Mouse (Mus musculus): ENCODE results near the gene Tppp2.
"Not testable (repeated sequence)": the region's sequence is repeated elsewhere in the genome, so short reads cannot be mapped to it uniquely, and the experiment has no call there.

Gene Tppp2

DNA sequence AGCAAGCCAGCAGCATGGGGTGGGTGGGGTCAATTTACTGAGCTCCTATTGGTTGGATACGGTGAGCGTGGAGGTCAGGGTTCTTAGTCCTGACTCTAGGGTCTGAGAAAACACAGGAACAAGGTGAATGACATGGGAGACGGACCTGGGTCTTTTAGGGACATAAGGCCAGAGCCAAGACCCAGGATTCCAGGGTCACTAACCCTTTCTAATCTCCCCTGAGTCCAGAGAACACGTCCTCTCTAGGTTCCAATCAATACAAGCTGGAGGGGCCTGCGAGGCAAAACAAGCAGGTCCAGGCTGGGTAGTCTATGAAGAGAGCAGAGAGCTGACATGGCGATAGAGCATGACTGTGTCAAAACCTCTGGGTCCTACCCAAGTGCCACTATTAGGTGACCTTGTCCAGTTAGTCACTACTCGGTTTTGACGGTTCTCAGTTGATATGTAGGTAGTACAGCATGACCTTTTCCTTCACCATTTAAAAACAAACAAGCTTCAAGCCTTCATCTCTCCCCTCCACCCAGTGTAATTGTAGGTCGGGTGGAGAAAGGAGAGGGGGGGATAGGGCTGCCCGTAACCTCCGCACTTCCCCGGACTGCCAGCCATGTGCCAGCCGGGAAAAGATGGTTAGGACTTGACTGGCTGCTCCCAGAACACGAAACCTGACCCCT lies 5.7 kb upstream of the Tppp2 start:
- DNase-seq, result no peak

DNA sequence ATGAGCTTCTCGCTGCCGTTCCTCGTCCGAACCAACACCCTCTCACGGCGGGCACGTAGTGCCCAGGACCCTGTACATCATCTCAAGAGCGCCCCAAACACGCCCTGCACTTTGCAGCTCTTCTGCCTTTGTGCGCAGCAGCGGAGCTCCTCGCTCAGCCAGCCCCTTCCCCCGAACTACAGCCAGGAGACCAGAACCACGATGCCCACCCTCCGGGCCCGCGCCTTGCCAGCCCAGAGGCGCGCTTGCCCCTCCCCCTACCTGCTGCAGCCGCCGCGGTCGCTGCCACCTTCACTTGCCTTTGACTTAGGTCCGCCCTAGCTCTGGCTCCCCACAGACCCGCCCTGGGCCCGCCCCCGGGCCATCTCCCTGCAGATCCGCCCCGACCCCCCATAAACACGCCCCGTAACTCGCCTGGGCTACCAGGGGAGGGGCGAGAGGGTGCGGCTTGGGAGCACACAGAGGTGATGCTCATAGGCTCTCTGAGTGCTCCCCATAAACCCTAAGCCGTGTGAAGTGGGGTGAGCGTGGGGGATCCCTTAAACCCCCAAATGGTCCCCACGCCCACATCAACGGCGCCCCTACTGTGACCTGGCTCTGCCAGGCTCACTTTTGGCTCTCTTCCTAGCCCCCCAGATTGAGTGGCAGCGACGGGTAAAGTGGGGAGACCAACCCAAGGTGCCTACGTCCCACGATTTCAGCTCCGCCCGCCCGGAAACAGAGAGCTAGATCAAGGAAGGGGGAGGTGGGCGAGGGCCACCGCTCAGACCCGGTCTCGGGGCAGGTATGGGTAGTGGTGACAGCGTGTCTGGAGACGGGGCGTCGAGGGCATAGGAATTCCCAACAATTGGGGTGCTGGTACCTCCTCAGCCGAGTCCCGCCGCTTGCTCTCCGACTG lies 4.9 kb upstream of the Tppp2 start:
- peak; percentile 78 for DNase-seq

DNA sequence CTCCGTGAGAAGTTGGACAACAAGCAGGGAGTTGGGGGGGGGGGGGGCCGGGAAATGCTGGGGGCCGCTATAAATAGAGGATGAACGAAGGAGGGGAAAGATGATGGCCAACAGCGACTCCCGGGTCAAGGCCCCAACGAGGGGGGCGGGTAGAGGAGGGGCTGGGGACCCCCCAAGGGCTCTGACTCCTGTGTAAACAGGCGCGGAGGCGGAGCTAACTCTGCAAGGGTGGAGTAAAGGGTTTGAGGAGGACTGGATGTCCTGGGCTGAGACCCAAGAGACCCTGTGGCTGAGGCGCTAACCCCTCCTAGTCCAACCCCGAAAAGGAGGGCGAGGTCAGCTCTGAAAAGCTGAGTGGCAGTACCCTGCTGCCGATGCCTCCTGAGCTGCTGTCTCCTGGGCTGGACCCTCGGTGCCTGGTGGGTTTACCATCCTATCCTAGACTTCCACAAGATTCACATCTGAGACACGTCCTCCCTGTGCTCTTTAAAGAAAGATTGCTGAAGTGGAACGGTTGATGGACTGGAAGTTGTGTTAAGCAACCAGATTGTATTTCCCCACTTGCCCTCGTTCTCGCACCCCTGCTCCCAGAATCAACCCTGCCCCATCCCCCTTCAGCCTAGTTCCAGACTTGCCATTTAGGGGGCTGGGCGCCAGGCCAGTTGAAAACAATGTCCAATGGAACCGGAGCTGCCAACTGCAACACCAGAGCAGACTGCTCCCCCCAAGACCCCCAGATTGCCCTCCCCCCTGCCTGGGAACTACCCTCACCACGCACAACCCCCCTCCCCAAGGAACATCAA lies 4.1 kb upstream of the Tppp2 start, which contains the start of gene Ndrg2:
Gene Ndrg2, minus strand, starts transcription at position 199 of the 803 bp plus-strand sequence.
- peak; percentile 79 for DNase-seq

- DNase-seq, result no peak
Observed at GRCm38 (mm10) chr14:51915030-51915429, 3.2 kb upstream of the Tppp2 start.

DNA sequence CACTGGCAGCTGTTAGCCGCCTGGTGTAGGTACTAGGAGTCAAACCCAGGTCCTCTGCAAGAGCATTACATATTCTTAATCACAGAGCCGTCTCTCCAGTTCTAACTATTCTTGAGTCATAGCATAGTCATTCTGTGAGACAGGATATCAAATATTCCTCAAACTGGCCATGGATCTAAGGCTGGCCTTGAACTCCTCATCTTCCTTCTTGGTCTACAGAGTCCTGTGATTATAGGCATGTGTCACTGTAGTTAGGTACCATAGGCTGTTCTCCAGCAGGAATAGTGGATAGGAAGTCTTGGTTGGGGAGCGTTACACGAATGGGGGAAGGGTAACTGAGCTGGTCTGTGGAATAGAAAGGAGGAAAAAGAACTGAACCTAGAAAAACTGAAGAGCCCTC lies 1.7 kb upstream of the Tppp2 start:
- DNase-seq, result no peak

DNA sequence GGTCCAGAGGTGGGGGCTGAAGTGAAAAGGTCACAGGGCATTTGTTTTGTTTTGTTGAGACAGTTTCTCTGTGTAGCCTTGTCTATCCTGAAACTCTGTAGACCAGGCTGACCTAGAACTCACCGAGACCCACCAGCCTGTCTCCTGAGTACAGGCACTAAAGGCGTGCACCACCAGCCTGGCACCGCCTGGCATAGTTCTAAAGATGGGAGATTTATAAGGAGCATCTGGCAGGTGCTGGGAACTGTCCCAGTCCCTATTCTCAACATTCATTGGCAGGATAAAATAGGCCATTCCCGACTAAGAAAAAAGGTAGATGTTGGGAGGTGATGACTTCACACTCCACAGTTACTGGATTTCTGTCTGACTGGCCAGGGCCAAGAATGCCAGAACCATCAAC lies 741 bp downstream of the Tppp2 start:
- DNase-seq, result no peak

- peak; percentile 44 for DNase-seq
Observed at GRCm38 (mm10) chr14:51921759-51922570, 3.7 kb downstream of the Tppp2 start.

GRCm38 (mm10) chr14:51922571-51922865 lies 4.3 kb downstream of the Tppp2 start, which contains the start of gene Rnase13:
Gene Rnase13, minus strand, starts transcription at chr14:51922773.
- no peak for DNase-seq

DNA sequence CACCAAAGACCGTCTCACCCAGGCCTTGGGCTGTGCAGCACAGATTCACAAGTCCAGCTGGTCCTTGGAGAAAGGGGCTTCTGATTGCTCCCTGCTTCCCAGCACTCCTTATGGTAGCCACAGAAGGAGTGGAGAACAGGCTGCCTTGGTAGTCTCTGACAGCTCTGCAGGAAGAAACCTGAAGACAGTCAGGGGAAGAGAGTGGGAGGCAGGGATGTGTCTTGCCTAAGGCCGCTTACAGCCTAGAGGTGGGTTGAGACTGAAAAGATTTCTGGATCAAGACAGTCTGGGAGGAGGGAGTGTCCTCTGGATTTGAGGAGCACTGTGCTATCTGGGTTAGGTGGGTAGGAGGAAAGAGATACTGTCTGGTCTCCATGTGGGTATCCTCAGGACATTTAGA lies 4.7 kb downstream of the Tppp2 start:
- no peak for DNase-seq

DNA sequence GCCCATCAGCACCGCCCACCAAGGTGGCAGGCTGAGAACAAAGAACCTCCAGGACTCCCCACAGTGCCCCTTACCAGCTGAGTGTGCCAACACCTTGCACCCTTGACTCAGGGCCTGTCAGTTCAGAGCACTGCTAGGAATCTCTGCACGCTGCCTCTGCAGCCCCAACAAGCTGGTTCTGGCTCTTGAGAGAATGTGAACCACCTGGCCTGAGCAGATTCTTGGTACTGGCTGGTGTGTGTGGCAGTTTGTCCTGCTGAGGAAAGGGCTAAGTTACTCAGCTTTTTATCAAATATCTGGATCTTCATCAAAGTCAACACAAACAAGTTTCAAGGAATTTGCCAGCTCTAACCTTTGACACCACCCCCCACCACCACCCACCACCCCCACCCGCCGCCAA lies 5.3 kb downstream of the Tppp2 start:
- no peak for DNase-seq

DNA sequence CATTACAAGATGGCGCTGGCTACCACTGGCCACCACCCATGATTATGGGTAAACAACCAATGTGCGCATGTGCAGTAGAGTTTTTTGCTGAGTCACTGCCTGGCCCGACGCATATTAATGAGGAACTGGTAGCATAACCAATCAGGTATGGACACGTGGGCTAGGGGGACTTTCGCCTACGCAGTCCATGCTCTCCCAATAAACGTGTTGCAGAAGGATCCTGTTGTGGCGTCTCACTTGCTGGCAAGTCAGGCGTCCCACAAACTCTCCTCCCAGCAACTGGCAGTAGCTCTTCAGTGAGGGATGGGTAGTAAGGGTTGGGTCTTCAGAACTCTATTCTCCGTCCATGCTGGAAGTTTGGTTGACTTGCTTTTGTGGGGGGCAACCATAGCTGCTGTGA lies 8.7 kb downstream of the Tppp2 start:
- DNase-seq, result not testable (repeated sequence)

- DNase-seq, result no peak
Observed at GRCm38 (mm10) chr14:51929309-51929943, 11.2 kb downstream of the Tppp2 start.

DNA sequence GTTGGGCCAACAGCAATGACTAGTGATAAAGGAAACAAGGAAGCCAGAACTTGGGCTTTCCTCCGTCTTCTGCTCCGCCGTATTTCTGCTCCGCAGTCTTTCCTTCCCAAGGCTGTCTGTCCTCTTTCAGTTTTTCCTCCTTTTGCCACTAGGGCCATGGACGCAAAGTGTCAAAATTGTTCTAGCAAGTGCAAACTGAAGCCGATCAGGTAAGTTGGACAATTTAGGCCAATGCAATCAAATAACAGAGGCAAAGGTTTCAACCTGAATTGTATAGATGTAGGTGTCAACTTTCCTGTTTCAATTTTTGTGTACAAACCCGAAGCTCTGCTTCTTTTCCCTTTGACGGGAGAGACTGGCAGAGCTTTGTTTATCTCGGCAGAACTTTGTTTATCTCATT lies 11.7 kb downstream of the Tppp2 start:
- no peak for DNase-seq

GRCm38 (mm10) chr14:51930824-51931223 lies 12.6 kb downstream of the Tppp2 start:
- peak; percentile 28 for DNase-seq

DNA sequence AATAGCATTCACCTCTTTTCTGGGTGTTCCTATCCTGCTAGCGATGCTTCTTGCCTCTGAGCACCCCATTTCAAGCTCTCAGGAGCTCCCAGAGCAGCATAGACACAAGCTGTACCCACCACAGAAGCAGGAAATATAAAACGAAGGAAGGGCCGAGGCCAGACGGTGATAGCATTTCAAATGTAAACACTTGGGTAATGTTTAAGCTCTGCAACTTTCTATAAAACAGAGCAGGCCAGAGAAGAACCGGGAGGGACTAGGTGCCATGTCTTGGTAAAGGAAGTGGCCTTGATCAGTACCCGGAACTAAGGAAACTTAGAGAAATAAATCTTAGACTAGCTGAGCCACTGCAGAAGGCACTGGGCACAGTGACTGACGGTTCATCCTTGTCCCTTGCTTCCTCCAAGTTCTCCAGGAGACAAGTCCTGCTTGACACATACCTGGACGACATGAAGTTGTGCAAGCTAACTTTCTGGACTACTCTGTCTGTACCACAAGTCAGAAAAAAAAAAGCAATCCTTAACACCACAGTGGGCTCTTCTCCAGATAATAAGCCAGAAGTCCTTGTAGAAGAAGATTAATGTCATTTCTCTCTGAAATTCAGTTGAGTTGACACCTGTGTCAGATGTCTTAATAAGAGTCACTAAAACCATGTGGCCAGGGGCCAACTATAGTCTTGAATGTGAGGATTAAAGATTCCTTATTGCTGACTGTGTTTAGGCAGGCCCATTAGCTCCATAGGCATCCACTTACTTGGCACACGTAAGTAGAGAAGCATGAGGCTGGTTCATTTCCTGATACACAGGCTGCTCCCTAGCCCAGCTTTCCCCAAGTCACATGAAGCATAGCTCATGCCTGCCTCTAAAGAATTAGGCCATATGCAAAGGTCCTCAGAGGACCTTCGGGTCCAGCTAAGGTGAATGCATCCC lies 14.1 kb downstream of the Tppp2 start:
- DNase-seq, result no peak

- no peak for DNase-seq
Observed at GRCm38 (mm10) chr14:51939005-51939404, 20.8 kb downstream of the Tppp2 start.

DNA sequence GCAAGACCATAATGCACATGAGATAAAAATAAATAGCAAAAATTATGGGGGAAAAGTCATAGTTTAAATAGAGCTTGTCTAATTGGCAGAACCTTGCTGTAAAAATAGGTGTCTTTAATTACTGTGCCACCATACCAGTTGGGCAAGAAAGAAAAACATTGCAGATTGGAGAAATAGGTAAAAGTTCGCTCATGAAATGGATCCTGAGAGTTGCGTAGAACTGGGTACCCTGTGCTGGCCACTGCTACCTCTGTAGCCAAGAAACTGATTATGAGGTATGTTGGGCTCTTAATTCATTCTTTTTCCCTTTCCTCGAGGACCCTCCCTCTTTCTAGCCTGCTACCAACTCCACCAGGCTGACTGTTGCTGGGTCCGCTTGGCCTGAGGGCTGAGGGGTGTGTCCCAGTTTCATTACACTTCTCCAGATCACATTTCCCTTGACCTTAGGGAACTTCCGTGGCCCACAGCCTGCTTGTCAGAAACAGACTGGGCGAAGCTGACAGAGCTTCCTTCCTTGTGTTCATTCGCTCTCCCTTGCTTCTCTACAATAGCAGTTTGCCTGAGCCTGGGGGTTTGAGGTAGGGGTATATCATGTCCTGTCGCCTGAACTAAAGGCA lies 22.8 kb downstream of the Tppp2 start:
- no peak for DNase-seq

DNA sequence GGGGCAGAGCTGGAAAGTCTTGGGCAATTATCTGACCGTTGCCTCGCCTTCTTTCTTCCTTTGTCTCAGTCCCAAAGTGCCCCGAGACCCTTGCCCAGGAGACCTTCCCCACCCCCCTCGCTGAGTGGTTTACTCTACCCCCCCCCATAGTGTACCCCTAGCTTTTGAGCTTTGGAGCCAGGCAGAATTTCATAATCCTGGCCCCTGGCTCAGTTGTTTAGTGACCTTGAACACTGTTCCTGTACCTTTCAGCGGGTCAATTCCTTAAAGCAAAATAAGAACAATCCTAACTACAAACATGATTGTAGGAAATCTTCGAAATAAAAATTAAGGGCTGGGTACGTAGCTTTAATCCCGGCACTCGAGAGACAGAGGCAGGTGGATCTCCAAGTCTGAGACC lies 23.4 kb downstream of the Tppp2 start:
- DNase-seq, result no peak

DNA sequence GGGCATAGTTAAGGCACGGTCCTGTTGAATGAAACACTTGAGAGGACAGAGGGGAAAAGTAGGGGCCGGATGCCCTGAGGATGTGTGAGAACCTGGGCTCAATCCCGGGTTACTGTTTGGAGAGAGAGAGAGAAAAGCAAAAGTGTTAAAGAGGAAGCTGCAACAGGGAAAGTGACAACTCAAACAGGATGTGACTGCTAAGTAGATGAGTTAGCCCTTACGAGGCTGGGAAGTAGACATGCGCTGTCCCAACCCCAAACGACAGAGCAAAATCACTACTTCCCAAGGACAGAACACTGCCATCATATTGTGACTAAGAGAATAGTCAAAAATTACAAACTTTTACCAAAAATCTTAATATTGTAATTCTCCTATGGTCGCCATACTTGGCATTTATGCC lies 24.0 kb downstream of the Tppp2 start:
- no peak for DNase-seq

DNA sequence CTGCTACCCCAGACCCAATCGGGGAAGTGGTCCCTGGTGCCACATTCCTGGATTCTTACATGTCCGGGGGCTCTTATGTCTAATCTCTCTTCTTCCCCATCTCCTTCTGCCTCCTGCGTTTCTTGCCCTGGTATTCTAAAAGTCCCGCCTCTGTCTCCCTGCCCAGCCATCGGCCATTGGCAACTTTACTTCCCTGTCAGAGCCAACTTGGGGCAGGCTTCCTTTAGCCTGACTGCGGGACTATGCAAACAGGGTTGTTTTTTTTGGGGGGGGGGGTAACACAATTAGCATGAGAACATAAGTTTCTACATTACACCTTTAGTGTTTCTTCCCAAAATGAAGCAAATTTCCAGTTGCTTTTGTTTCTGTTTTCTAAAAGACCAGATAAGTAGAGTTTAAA lies 25.1 kb downstream of the Tppp2 start:
- no peak for DNase-seq

DNA sequence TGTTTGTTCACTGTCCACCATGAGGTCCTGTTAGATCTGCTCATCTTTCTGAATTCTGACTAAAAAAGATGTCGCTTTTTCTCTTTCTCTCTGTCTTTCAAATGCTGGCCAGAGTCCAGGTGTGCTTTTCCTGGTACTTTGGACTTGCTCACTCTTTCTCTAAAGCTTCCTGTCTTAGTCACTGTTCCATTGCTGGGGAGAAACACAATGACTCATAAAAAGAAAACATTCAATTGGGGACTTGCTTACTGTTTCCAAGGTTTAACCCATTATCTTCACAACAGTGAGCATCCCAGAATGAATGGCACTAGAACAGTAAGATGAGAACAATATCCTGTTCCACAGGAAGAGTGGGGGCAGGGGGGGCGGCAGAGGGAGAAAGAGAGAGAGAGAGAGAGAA lies 42.1 kb downstream of the Tppp2 start:
- DNase-seq, result no peak
